Mouse (Mus musculus): ENCODE results near the gene Nek9. TPM values are rescaled to one million over a fixed set of nuclear protein-coding genes. Genes with fewer than 3 reads are reported as not detected.

Nek9 gene
- polyA plus RNA-seq, 1 experiment: 11.1 TPM

DNA sequence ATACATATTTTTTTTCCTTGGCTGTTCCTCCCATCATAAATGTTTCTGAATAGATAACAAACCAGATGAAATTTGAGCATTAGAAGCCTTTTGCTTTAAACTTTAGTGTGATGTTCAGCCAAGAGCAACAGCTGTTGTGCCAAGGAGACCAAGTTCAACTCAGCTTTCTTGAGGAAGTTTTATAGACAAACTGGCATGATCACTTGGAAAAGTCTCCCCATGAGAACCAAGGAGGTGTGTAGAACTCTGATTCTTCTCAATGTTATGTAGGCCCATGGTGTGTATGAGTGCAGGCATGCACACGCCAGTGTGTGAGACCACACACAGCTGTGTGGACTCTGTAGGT, 40.4 kb downstream of the Nek9 start:
- TF ChIP-seq CTCF (IDR thresholded peaks at IDR 0.05; ENCODE audit: extremely low read depth, insufficient read length, insufficient replicate concordance, low read depth, low read length) (no peak), POLR2A (IDR thresholded peaks at IDR 0.05; ENCODE audit: low read depth, low read length) (no peak)
- H3K4me1 ChIP-seq (ENCODE audit: control insufficient read depth, insufficient read depth, insufficient read length, low read length): peaks cover 2% of the 10 kb centered on the region; the same call in 1 of the 2 replicates
- H3K4me3 ChIP-seq (ENCODE audit: low read depth, low read length): no peak overlapping the region
- H3K27me3 ChIP-seq (ENCODE audit: control insufficient read depth, insufficient read depth, low read length): no peaks in the 10 kb centered on the region
- no peak overlapping the region for H3K27ac ChIP-seq (ENCODE audit: insufficient read depth, low read depth, low read length)
- H3K36me3 ChIP-seq (ENCODE audit: control insufficient read depth, insufficient read depth, low read length): peaks cover 25% of the 10 kb centered on the region
- WGBS: 62% methylated on average over 1 of the region's 1 CpGs

DNA sequence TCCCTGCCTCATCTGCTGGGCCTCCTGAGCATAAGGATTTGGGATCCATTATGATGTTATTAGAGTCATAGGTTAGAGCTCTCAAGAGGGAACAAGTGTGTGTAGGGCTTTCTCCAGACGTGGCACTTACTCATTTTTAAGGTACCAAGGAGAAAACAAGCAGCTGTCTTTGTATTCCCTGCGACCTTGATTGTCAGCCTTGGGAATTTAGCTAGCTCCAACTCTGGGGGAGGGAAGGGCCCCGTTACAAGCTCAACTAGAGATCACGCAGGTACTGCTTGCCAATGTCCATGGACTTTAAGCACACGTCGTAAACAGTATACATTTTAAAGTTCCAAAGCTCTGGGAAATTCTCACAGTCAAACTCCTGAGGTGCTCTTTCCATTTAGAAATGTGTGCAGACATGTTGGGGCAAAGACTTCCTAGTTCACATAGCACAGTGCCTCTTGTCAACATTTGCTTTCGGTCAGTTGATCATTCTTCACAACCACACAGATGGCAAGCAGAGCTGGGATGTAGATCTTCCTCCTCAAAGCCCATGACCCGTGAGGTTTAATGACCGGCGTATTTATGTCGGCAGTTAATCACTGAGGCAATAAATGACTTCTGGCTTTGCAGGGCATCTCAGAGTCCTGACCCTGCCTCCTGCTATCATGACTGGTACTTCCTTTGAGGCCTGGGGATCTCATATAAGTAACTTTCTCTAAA, 40.9 kb downstream of the Nek9 start:
- 0 out of 2 replicates have a peak overlapping the region, but pooled peaks have one; percentile 15 for H3K27ac ChIP-seq (ENCODE audit: insufficient read depth, low read depth, low read length)
- WGBS: 28% methylated on average over 11 of the region's 11 CpGs
- H3K4me3 ChIP-seq (ENCODE audit: low read depth, low read length): no peak overlapping the region
- H3K36me3 ChIP-seq (ENCODE audit: control insufficient read depth, insufficient read depth, low read length): peaks cover 23% of the 10 kb centered on the region
- TF ChIP-seq CTCF (IDR thresholded peaks at IDR 0.05; ENCODE audit: extremely low read depth, insufficient read length, insufficient replicate concordance, low read depth, low read length) (no peak), POLR2A (IDR thresholded peaks at IDR 0.05; ENCODE audit: low read depth, low read length) (no peak)
- H3K27me3 ChIP-seq (ENCODE audit: control insufficient read depth, insufficient read depth, low read length): no peaks in the 10 kb centered on the region
- H3K4me1 ChIP-seq (ENCODE audit: control insufficient read depth, insufficient read depth, insufficient read length, low read length): no peaks in the 10 kb centered on the region

DNA sequence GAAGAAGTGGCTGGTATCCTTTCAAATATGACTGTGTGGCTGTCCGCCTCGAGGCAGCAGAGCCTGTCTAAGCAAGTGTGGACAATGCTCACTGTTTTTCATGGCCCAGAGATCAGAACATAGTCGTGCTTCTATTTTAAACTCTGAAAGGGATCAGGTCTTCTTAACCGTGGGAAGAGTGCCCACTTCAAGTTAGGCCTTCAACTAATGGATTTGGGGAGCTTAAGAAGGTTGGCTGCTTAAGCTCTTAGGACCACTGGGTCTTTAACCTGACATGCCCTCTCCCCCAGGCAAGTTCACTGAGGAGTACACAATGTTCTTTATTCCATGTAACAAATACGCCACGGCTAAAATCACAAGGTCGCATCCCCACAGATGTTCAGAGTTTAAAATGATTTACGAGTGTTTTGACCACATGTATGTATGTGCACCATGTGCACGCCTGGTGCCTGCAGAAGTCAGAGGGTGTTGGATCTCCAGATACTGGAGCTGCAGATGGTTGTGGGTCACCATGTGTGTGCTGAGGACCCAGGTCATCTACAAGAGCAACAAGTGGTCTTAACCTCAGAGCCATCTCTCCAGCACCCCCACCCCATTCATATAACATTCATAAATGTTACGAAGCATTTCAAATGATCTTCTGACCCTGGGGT, 41.7 kb downstream of the Nek9 start:
- peaks cover 20% of the 10 kb centered on the region for H3K36me3 ChIP-seq (ENCODE audit: control insufficient read depth, insufficient read depth, low read length)
- 82% methylated on average over 10 of the region's 10 CpGs for WGBS
- H3K27ac ChIP-seq (ENCODE audit: insufficient read depth, low read depth, low read length): 0 out of 2 replicates have a peak overlapping the region, but pooled peaks have one; percentile 15
- H3K4me3 ChIP-seq (ENCODE audit: low read depth, low read length): no peak overlapping the region
- H3K27me3 ChIP-seq (ENCODE audit: control insufficient read depth, insufficient read depth, low read length): no peaks in the 10 kb centered on the region
- no peak for TF ChIP-seq CTCF (IDR thresholded peaks at IDR 0.05; ENCODE audit: extremely low read depth, insufficient read length, insufficient replicate concordance, low read depth, low read length)
- no peak for TF ChIP-seq POLR2A (IDR thresholded peaks at IDR 0.05; ENCODE audit: low read depth, low read length)
- H3K4me1 ChIP-seq (ENCODE audit: control insufficient read depth, insufficient read depth, insufficient read length, low read length): 0 out of 2 replicates have a peak, but pooled peaks cover under 1% of the 10 kb centered on the region

DNA sequence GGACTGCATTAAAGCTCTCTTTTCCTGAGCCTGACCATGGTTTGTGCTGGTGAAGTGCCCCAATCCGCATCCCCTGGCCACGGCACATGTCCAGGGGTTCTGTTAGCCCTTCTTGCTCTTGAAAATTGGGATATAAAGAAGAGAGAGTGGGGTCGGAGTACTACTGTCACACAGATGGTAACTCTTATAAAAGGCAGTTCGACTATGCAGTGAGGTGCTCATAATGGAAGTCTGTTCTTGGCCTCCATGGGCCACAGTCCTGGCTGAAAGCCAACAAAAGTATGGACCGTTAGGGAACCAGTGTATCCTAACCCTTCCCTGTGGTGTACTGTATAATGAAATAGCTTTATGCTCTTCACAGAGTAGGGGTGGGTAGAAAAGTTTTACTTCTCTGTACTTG, 42.2 kb downstream of the Nek9 start:
- TF ChIP-seq CTCF (IDR thresholded peaks at IDR 0.05; ENCODE audit: extremely low read depth, insufficient read length, insufficient replicate concordance, low read depth, low read length) (no peak), POLR2A (IDR thresholded peaks at IDR 0.05; ENCODE audit: low read depth, low read length) (no peak)
- Histone ChIP-seq H3K4me1 (ENCODE audit: control insufficient read depth, insufficient read depth, insufficient read length, low read length) (peaks cover 2% of the 10 kb centered on the region; the same call in 1 of the 2 replicates), H3K4me3 (ENCODE audit: low read depth, low read length) (no peak overlapping the region), H3K36me3 (ENCODE audit: control insufficient read depth, insufficient read depth, low read length) (peaks cover 16% of the 10 kb centered on the region), H3K27ac (ENCODE audit: insufficient read depth, low read depth, low read length) (no peak overlapping the region), H3K27me3 (ENCODE audit: control insufficient read depth, insufficient read depth, low read length) (no peaks in the 10 kb centered on the region)
- WGBS: 81% methylated on average over 5 of the region's 5 CpGs

DNA sequence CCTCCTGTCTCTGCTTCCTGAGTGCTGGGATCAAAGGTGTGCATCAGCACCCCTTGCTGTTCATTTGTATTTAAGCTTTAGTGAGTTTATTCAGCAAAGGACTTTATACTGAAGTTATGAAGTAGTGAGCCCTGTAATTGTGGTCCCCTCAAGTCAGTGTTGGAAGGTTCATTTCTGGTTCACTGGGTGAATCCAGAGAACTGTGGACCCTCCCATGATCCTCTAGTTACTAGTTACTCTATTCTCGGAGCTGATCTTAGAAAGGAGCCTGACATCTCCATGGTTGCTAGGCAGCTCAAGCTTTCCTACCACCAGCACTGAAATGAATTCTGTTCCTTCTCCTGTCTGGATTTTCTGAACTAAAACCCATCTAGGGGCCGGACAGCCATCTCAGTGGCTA, 43.7 kb downstream of the Nek9 start:
- Histone ChIP-seq H3K36me3 (ENCODE audit: control insufficient read depth, insufficient read depth, low read length) (peaks cover 4% of the 10 kb centered on the region; the same call in 1 of the 2 replicates), H3K4me1 (ENCODE audit: control insufficient read depth, insufficient read depth, insufficient read length, low read length) (peaks cover 2% of the 10 kb centered on the region; the same call in 1 of the 2 replicates), H3K27me3 (ENCODE audit: control insufficient read depth, insufficient read depth, low read length) (no peaks in the 10 kb centered on the region), H3K27ac (ENCODE audit: insufficient read depth, low read depth, low read length) (no peak overlapping the region), H3K4me3 (ENCODE audit: low read depth, low read length) (no peak overlapping the region)
- WGBS: 90% methylated on average over 2 of the region's 2 CpGs
- TF ChIP-seq POLR2A (IDR thresholded peaks at IDR 0.05; ENCODE audit: low read depth, low read length): no peak

DNA sequence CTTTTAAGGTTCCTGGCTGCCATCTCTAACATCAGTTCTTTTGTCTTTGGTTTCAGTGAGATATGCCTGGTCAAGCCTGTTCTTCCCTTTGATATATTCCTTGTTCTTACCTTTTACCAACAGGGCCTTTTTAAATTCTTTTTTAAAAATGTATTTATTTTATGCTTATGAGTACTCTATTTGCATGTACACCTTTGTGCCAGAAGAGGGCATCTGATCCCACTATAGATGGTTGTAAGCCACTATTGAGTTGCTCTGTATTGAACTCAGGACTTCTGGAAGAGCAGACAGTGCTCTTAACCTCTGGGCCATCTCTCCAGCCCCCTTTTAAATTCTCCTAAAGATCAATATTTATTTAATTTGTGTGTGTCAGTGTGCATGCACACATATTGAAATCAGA, 46.3 kb downstream of the Nek9 start:
- Histone ChIP-seq H3K4me3 (ENCODE audit: low read depth, low read length) (no peak overlapping the region), H3K27me3 (ENCODE audit: control insufficient read depth, insufficient read depth, low read length) (no peaks in the 10 kb centered on the region), H3K4me1 (ENCODE audit: control insufficient read depth, insufficient read depth, insufficient read length, low read length) (peaks cover 8% of the 10 kb centered on the region), H3K36me3 (ENCODE audit: control insufficient read depth, insufficient read depth, low read length) (no peaks in the 10 kb centered on the region), H3K27ac (ENCODE audit: insufficient read depth, low read depth, low read length) (no peak overlapping the region)
- TF ChIP-seq POLR2A (IDR thresholded peaks at IDR 0.05; ENCODE audit: low read depth, low read length) (no peak), CTCF (IDR thresholded peaks at IDR 0.05; ENCODE audit: extremely low read depth, insufficient read length, insufficient replicate concordance, low read depth, low read length) (no peak)

DNA sequence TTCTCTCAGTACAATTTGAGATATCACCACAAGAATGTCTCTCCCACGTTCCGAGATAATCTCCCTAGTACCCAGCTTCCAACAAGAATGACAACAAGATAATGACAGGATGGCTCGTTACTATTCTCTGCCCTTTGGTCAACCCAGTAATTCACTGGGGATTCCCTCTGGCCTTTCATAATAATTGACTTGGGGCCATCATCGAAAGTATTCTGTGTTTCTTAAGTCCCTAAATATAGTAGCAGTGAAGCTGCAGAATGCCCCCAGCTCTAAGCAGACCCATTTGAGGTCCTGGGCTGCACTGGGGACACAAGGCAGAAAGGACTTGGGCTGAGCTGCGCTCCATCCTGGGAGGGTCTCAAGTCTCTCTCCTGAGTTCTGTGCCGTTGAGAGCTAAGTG, 46.9 kb downstream of the Nek9 start:
- Histone ChIP-seq H3K36me3 (ENCODE audit: control insufficient read depth, insufficient read depth, low read length) (no peaks in the 10 kb centered on the region), H3K4me3 (ENCODE audit: low read depth, low read length) (no peak overlapping the region), H3K27me3 (ENCODE audit: control insufficient read depth, insufficient read depth, low read length) (no peaks in the 10 kb centered on the region), H3K27ac (ENCODE audit: insufficient read depth, low read depth, low read length) (no peak overlapping the region), H3K4me1 (ENCODE audit: control insufficient read depth, insufficient read depth, insufficient read length, low read length) (peaks cover 8% of the 10 kb centered on the region)
- TF ChIP-seq CTCF (IDR thresholded peaks at IDR 0.05; ENCODE audit: extremely low read depth, insufficient read length, insufficient replicate concordance, low read depth, low read length) (no peak), POLR2A (IDR thresholded peaks at IDR 0.05; ENCODE audit: low read depth, low read length) (no peak)
- 49% methylated on average over 6 of the region's 6 CpGs for WGBS
